Mouse (Mus musculus): ENCODE data around the gene Prkca. TPM values are rescaled to one million over a fixed set of nuclear protein-coding genes. Genes with fewer than 3 reads are reported as not detected.

Prkca gene
- polyA plus RNA-seq, 1 experiment = 2.2 TPM

DNA sequence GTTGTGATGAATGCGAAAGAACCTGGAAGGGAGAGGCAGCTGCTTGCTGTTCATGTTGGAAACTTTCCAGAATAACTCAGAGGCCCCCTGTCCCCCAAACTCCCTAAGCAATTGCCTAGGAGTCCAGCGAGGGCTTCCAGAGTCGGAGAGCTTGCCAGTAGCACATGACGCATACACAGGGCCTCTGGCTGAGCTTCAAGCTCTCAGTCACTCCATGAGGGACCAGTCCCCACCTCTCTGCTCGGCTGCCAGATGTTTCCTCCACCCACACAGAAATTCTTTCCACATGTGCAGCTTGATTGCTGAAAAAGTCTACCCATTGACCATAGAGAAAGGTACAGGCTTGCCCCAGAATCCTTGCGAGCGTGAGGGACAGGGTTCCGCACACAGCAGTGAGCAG lies 128.3 kb downstream of the Prkca start:
- Histone ChIP-seq H3K4me1 (ENCODE audit: control insufficient read depth, insufficient read depth, low read length) (no peaks in the 10 kb centered on the region), H3K27me3 (ENCODE audit: control insufficient read depth, insufficient read depth, low read length) (no peaks in the 10 kb centered on the region), H3K27ac (ENCODE audit: control insufficient read depth, insufficient read depth, low read depth, low read length) (no peak overlapping the region), H3K36me3 (ENCODE audit: control insufficient read depth, insufficient read depth, low read length) (no peaks in the 10 kb centered on the region), H3K4me3 (ENCODE audit: control insufficient read depth, low read depth, low read length) (no peak overlapping the region)
- TF ChIP-seq POLR2A (IDR thresholded peaks at IDR 0.05; ENCODE audit: control insufficient read depth, low read depth, low read length) (no peak), CTCF (IDR thresholded peaks at IDR 0.05; ENCODE audit: control insufficient read depth, insufficient read depth, insufficient replicate concordance, low read depth, low read length) (no peak)

DNA sequence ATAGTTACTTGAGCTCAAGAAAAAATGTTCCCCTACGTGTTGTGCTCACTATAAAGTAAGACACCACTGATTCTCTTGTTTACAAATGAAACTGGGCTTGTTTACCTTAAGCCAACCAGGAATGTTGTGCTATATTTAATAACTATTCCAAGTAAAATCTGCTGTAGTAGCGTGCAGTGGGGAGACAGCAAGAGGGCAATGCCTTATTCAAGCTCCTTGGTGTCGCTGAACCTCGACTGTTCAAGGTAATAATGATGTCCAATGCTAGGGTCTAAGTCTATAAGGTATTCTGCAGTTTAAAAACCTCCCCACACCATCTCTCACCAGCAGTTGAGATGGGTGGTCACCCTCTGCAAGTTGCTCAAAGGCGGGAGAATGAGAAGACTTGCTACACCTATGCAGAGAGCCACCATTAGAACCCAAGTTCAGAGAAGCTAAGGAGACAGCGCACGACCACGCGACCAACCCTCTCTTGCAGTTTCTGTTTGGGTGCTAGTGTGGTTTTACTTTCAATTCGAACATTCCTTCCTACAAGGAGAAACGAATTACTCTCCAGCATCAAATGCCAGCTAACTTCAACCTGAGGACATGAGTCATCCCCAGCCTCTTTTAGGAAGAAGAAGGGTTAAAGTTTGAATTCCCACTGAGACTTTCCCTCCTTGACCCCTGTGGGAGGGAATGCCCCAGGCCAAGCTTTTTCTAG lies 129.1 kb downstream of the Prkca start:
- no peak for TF ChIP-seq CTCF (IDR thresholded peaks at IDR 0.05; ENCODE audit: control insufficient read depth, insufficient read depth, insufficient replicate concordance, low read depth, low read length)
- no peak for TF ChIP-seq POLR2A (IDR thresholded peaks at IDR 0.05; ENCODE audit: control insufficient read depth, low read depth, low read length)
- Histone ChIP-seq H3K27ac (ENCODE audit: control insufficient read depth, insufficient read depth, low read depth, low read length) (no peak overlapping the region), H3K36me3 (ENCODE audit: control insufficient read depth, insufficient read depth, low read length) (no peaks in the 10 kb centered on the region), H3K4me1 (ENCODE audit: control insufficient read depth, insufficient read depth, low read length) (no peaks in the 10 kb centered on the region), H3K27me3 (ENCODE audit: control insufficient read depth, insufficient read depth, low read length) (no peaks in the 10 kb centered on the region), H3K4me3 (ENCODE audit: control insufficient read depth, low read depth, low read length) (no peak overlapping the region)

DNA sequence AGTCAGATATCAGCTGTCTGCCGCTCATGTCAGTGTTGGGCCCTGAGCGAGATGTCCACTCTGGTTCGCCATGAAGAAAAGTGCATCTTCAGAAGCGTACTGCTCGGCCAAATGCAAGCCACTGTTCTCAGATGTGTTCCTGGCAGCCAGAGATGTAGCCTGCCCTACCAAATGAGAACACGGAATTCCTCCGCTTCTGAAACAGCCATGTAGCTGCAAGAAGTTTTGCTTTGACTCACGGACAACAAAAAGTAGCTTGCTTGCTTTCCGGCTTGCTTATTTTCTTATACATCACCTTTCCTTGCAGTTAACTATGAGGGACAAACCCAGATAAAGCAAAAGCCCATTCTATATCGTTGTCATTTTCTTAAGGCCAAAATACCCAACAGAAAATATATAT lies 129.9 kb downstream of the Prkca start:
- Histone ChIP-seq H3K4me3 (ENCODE audit: control insufficient read depth, low read depth, low read length) (no peak overlapping the region), H3K27ac (ENCODE audit: control insufficient read depth, insufficient read depth, low read depth, low read length) (no peak overlapping the region), H3K36me3 (ENCODE audit: control insufficient read depth, insufficient read depth, low read length) (no peaks in the 10 kb centered on the region), H3K27me3 (ENCODE audit: control insufficient read depth, insufficient read depth, low read length) (no peaks in the 10 kb centered on the region), H3K4me1 (ENCODE audit: control insufficient read depth, insufficient read depth, low read length) (no peaks in the 10 kb centered on the region)
- no peak for TF ChIP-seq CTCF (IDR thresholded peaks at IDR 0.05; ENCODE audit: control insufficient read depth, insufficient read depth, insufficient replicate concordance, low read depth, low read length)
- TF ChIP-seq POLR2A (IDR thresholded peaks at IDR 0.05; ENCODE audit: control insufficient read depth, low read depth, low read length) = no peak

DNA sequence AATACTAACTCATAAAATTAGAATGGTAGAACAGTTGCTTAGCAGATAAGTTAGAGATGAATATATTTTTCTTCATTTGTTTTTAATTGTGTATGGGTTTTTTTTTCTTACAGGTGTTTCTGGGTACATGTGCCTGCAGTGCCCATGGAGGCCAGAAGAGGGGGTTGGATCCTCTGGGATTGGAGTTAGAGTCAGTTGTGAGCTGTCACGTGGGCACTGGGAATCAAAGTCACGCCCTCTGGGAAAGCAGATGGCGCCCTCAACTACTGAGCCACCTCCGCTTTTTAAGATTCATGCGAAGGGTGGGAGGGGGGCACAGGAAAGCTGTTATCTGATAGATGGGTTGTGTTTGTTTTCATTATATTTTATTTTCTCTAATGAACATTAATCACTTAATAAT lies 131.1 kb downstream of the Prkca start:
- no peak overlapping the region for H3K4me3 ChIP-seq (ENCODE audit: control insufficient read depth, low read depth, low read length)
- no peaks in the 10 kb centered on the region for H3K36me3 ChIP-seq (ENCODE audit: control insufficient read depth, insufficient read depth, low read length)
- no peak overlapping the region for H3K27ac ChIP-seq (ENCODE audit: control insufficient read depth, insufficient read depth, low read depth, low read length)
- no peak for TF ChIP-seq CTCF (IDR thresholded peaks at IDR 0.05; ENCODE audit: control insufficient read depth, insufficient read depth, insufficient replicate concordance, low read depth, low read length)
- TF ChIP-seq POLR2A (IDR thresholded peaks at IDR 0.05; ENCODE audit: control insufficient read depth, low read depth, low read length) = no peak
- H3K4me1 ChIP-seq (ENCODE audit: control insufficient read depth, insufficient read depth, low read length) = no peaks in the 10 kb centered on the region
- no peaks in the 10 kb centered on the region for H3K27me3 ChIP-seq (ENCODE audit: control insufficient read depth, insufficient read depth, low read length)

DNA sequence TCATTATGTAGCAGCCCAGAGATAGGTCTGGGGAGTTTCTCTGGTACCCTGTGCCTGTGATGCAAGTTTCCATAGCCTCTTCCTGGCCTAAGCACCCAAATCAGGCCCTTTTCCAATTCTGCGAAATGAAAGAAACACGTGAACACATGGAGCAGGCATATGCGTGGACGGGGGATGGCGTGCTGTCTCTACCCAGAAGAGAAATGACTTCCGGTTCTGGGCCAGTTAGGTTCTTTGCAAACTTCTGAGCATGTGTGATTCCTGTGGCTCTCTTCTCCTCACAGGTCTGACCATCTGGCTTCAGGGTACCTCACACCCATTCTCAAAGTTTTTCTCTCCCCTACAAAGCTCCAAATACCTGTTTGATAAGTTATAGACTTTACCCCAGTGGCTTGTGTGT lies 131.7 kb downstream of the Prkca start:
- Histone ChIP-seq H3K27me3 (ENCODE audit: control insufficient read depth, insufficient read depth, low read length) (no peaks in the 10 kb centered on the region), H3K27ac (ENCODE audit: control insufficient read depth, insufficient read depth, low read depth, low read length) (no peak overlapping the region), H3K36me3 (ENCODE audit: control insufficient read depth, insufficient read depth, low read length) (no peaks in the 10 kb centered on the region), H3K4me1 (ENCODE audit: control insufficient read depth, insufficient read depth, low read length) (no peaks in the 10 kb centered on the region), H3K4me3 (ENCODE audit: control insufficient read depth, low read depth, low read length) (no peak overlapping the region)
- TF ChIP-seq POLR2A (IDR thresholded peaks at IDR 0.05; ENCODE audit: control insufficient read depth, low read depth, low read length) (no peak), CTCF (IDR thresholded peaks at IDR 0.05; ENCODE audit: control insufficient read depth, insufficient read depth, insufficient replicate concordance, low read depth, low read length) (no peak)

DNA sequence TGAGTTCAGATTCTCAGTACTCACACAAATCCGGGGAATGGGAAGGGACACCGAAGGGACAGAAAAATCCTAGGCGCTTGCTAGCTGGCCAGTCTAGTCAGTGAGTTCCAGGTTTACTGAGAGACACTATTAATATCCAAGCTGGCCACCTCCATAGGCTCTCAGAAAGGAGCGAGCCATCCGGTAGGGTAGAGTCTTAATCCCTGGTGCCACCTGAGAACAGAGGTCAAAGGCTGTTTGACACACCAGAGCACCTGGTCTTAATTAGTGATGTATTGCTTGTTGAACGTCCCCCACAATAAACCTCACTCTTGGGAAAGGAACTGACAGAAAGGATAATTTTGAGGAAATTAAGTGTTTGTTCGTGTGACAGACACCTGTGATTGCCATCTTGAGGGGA lies 133.0 kb downstream of the Prkca start:
- no peaks in the 10 kb centered on the region for H3K4me1 ChIP-seq (ENCODE audit: control insufficient read depth, insufficient read depth, low read length)
- H3K27ac ChIP-seq (ENCODE audit: control insufficient read depth, insufficient read depth, low read depth, low read length) = no peak overlapping the region
- H3K4me3 ChIP-seq (ENCODE audit: control insufficient read depth, low read depth, low read length) = no peak overlapping the region
- H3K36me3 ChIP-seq (ENCODE audit: control insufficient read depth, insufficient read depth, low read length) = no peaks in the 10 kb centered on the region
- no peaks in the 10 kb centered on the region for H3K27me3 ChIP-seq (ENCODE audit: control insufficient read depth, insufficient read depth, low read length)
- no peak for TF ChIP-seq CTCF (IDR thresholded peaks at IDR 0.05; ENCODE audit: control insufficient read depth, insufficient read depth, insufficient replicate concordance, low read depth, low read length)
- no peak for TF ChIP-seq POLR2A (IDR thresholded peaks at IDR 0.05; ENCODE audit: control insufficient read depth, low read depth, low read length)

DNA sequence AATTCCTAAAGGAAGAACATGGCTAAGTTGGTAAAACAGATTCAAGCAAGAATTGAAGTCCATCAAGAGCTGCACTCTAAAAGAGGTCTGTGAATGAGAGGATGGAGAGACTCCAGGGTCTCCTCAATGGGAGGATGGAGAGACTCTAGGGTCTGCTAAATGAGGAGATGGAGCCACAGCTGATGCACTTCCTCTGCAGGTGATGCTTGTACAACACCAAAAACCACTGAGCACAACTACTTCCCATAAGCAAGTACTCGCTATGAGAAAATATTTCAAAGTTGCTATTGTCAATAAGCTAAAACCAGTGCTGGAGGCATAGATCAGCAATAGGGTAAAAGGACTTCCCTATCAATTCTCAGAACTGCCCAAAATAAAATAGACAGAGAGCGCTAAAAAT lies 137.1 kb downstream of the Prkca start:
- H3K36me3 ChIP-seq (ENCODE audit: control insufficient read depth, insufficient read depth, low read length) = no peaks in the 10 kb centered on the region
- H3K27me3 ChIP-seq (ENCODE audit: control insufficient read depth, insufficient read depth, low read length) = no peaks in the 10 kb centered on the region
- H3K27ac ChIP-seq (ENCODE audit: control insufficient read depth, insufficient read depth, low read depth, low read length) = no peak overlapping the region
- H3K4me1 ChIP-seq (ENCODE audit: control insufficient read depth, insufficient read depth, low read length) = no peaks in the 10 kb centered on the region
- no peak overlapping the region for H3K4me3 ChIP-seq (ENCODE audit: control insufficient read depth, low read depth, low read length)
- TF ChIP-seq CTCF (IDR thresholded peaks at IDR 0.05; ENCODE audit: control insufficient read depth, insufficient read depth, insufficient replicate concordance, low read depth, low read length) (no peak), POLR2A (IDR thresholded peaks at IDR 0.05; ENCODE audit: control insufficient read depth, low read depth, low read length) (no peak)

DNA sequence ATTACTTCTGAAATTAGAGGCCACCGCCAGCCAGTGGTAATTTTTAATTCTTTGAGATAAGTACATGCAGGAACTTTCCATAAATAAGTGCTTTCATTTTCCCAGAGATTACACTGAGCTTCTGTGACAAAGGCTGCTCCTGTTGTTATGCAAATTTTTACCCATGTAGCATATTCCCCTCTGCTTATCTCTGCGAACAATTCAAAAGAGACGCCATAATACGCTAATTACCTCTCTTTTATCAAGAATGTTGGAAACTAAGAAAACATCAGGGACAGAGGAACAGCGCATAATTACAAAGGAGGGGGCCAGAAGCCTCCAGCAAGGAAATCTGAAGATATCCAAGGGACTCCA lies 138.9 kb downstream of the Prkca start:
- Histone ChIP-seq H3K27ac (ENCODE audit: control insufficient read depth, insufficient read depth, low read depth, low read length) (no peak overlapping the region), H3K27me3 (ENCODE audit: control insufficient read depth, insufficient read depth, low read length) (no peaks in the 10 kb centered on the region), H3K4me3 (ENCODE audit: control insufficient read depth, low read depth, low read length) (no peak overlapping the region), H3K36me3 (ENCODE audit: control insufficient read depth, insufficient read depth, low read length) (no peaks in the 10 kb centered on the region), H3K4me1 (ENCODE audit: control insufficient read depth, insufficient read depth, low read length) (no peaks in the 10 kb centered on the region)
- TF ChIP-seq POLR2A (IDR thresholded peaks at IDR 0.05; ENCODE audit: control insufficient read depth, low read depth, low read length) = no peak
- TF ChIP-seq CTCF (IDR thresholded peaks at IDR 0.05; ENCODE audit: control insufficient read depth, insufficient read depth, insufficient replicate concordance, low read depth, low read length) = no peak
